Mouse (Mus musculus): ENCODE measurements around the gene Poll.

Poll gene

GRCm38 (mm10) chr19:45560153-45560890 is at the start of gene Poll, which contains the start of gene Gm17018:
Gene Poll (minus strand): TSS chr19:45560531.
Gene Gm17018 (plus strand): TSS chr19:45560615.
- DNase-seq (ENCODE audit: low spot score in 2 of 2): peak; percentile 84 to 85

- DNase-seq (ENCODE audit: low spot score in 2 of 2): no peak
These were observed 48.5 kb upstream of the Poll start for GRCm38 (mm10) chr19:45608648-45609339.

GRCm38 (mm10) chr19:45607479-45607878 is 47.1 kb upstream of the Poll start:
- no peak for DNase-seq (ENCODE audit: low spot score in 2 of 2)

GRCm38 (mm10) chr19:45606701-45607100 is 46.4 kb upstream of the Poll start:
- DNase-seq (ENCODE audit: low spot score in 2 of 2): no peak

GRCm38 (mm10) chr19:45602606-45603005 is 42.3 kb upstream of the Poll start:
- DNase-seq (ENCODE audit: low spot score in 2 of 2): no peak

GRCm38 (mm10) chr19:45597106-45597505 is 36.8 kb upstream of the Poll start:
- DNase-seq (ENCODE audit: low spot score in 2 of 2): no peak

- no peak for DNase-seq (ENCODE audit: low spot score in 2 of 2)
These were observed 36.1 kb upstream of the Poll start for GRCm38 (mm10) chr19:45596434-45596833.

- DNase-seq (ENCODE audit: low spot score in 2 of 2): peak in 1 of 2 experiments; percentile 40
These were observed 35.7 kb upstream of the Poll start for GRCm38 (mm10) chr19:45596019-45596418.

GRCm38 (mm10) chr19:45595481-45595880 is 35.1 kb upstream of the Poll start:
- DNase-seq (ENCODE audit: low spot score in 2 of 2): no peak

GRCm38 (mm10) chr19:45594079-45594478 is 33.7 kb upstream of the Poll start:
- no peak for DNase-seq (ENCODE audit: low spot score in 2 of 2)

GRCm38 (mm10) chr19:45592916-45593315 is 32.6 kb upstream of the Poll start:
- DNase-seq (ENCODE audit: low spot score in 2 of 2): no peak

GRCm38 (mm10) chr19:45591704-45592103 is 31.4 kb upstream of the Poll start:
- DNase-seq (ENCODE audit: low spot score in 2 of 2): peak; percentile 64 to 78

GRCm38 (mm10) chr19:45589761-45590160 is 29.4 kb upstream of the Poll start:
- no peak for DNase-seq (ENCODE audit: low spot score in 2 of 2)

- DNase-seq (ENCODE audit: low spot score in 2 of 2): peak; percentile 28 to 41
These were observed 27.4 kb upstream of the Poll start for GRCm38 (mm10) chr19:45587509-45588292.

GRCm38 (mm10) chr19:45586850-45587249 is 26.5 kb upstream of the Poll start:
- no peak for DNase-seq (ENCODE audit: low spot score in 2 of 2)

- no peak for DNase-seq (ENCODE audit: low spot score in 2 of 2)
These were observed 24.7 kb upstream of the Poll start for GRCm38 (mm10) chr19:45584856-45585620.

GRCm38 (mm10) chr19:45583136-45583535 is 22.8 kb upstream of the Poll start:
- no peak for DNase-seq (ENCODE audit: low spot score in 2 of 2)

GRCm38 (mm10) chr19:45582161-45582560 is 21.8 kb upstream of the Poll start:
- no peak for DNase-seq (ENCODE audit: low spot score in 2 of 2)

- DNase-seq (ENCODE audit: low spot score in 2 of 2): peak in 1 of 2 experiments; percentile 30
These were observed 20.9 kb upstream of the Poll start for GRCm38 (mm10) chr19:45581257-45581656.

GRCm38 (mm10) chr19:45580235-45580634 is 19.9 kb upstream of the Poll start:
- DNase-seq (ENCODE audit: low spot score in 2 of 2): no peak

GRCm38 (mm10) chr19:45579416-45579815 is 19.1 kb upstream of the Poll start:
- DNase-seq (ENCODE audit: low spot score in 2 of 2): peak in 1 of 2 experiments; percentile 38

Data from heart, adult 9 months (tissue).